Mouse (Mus musculus) CH12.LX (cell line): ENCODE measurements at regions not wholly inside any gene's neighbourhood (a gene's known extent, or its start where the extent isn't known, plus 50 kb on each side); places are given as distances from the start of the nearest gene placed in this dataset.

Experiments
- DNase-seq: peaks from one replicate; pipeline ENCODE4 v3.0.0-alpha.2; 2013; ENCODE audit errors: extremely low read depth
- H3K27ac ChIP-seq: 2 replicates; pipeline ENCODE4 v1.5.1; 2012; ENCODE audit warnings: low read depth, mild to moderate bottlenecking, control low read depth, moderate library complexity; ENCODE audit not compliant: insufficient read depth
- H3K27me3 ChIP-seq: replicated peaks from 2 replicates; pipeline ENCODE3; 2012; ENCODE audit warnings: inconsistent platforms
- H3K36me3 ChIP-seq, 2 experiments: replicated peaks in 1 of 2; 2 replicates each; pipeline versions ENCODE3 to v1.6.1; 2012; ENCODE audit warnings: inconsistent platforms in 1 of 2, low read length in 1 of 2, mild to moderate bottlenecking in 1 of 2, mixed read lengths in 1 of 2, moderate library complexity in 1 of 2; ENCODE audit not compliant: control insufficient read depth in 1 of 2, insufficient read depth in 1 of 2
- H3K4me1 ChIP-seq, 2 experiments: 2 replicates each; pipeline ENCODE4 v1.6.1; 2012; ENCODE audit warnings: inconsistent platforms in 1 of 2, moderate library complexity in 1 of 2; ENCODE audit not compliant: insufficient read depth in 2 of 2, control insufficient read depth in 1 of 2
- H3K4me2 ChIP-seq: 2 replicates; pipeline ENCODE4 v1.6.1; 2012; ENCODE audit warnings: low read depth, mild to moderate bottlenecking, control low read depth; ENCODE audit not compliant: poor library complexity, insufficient read depth, severe bottlenecking
- H3K4me3 ChIP-seq, 3 experiments: fragments of 150-350 bp in 1 of 3; sonication (generic) in 1 of 3; replicated peaks in 1 of 3; 2 replicates each; pipeline versions ENCODE3 to v1.5.1; 2011 to 2012; ENCODE audit warnings: low read depth in 2 of 3, low read length in 2 of 3, mild to moderate bottlenecking in 2 of 3, moderate library complexity in 2 of 3, control low read depth in 1 of 3, improper control_type of control experiment in 1 of 3, inconsistent platforms in 1 of 3, mixed read lengths in 1 of 3; ENCODE audit not compliant: poor library complexity in 1 of 3
- H3K79me2 ChIP-seq: replicated peaks from 2 replicates; pipeline ENCODE4 v1.6.1; 2012; ENCODE audit warnings: mild to moderate bottlenecking, moderate library complexity; ENCODE audit not compliant: control insufficient read depth, poor library complexity, insufficient read depth, severe bottlenecking; ENCODE audit errors: extremely low read depth
- H3K9ac ChIP-seq: 2 replicates; pipeline ENCODE4 v1.6.1; 2012; ENCODE audit warnings: low read depth, mild to moderate bottlenecking, control low read depth, moderate library complexity; ENCODE audit not compliant: insufficient read depth
- H3K9me3 ChIP-seq: replicated peaks from 2 replicates; pipeline ENCODE3; 2012; ENCODE audit warnings: low read length, inconsistent platforms, mixed read lengths
- BHLHE40 ChIP-seq: IDR thresholded peaks from 2 replicates; pipeline ENCODE4 v1.6.1; 2011; ENCODE audit warnings: mild to moderate bottlenecking, low read depth, low read length, improper control_type of control experiment
- CHD1 ChIP-seq: IDR thresholded peaks from 2 replicates; pipeline ENCODE4 v1.6.1; 2012; ENCODE audit warnings: low read depth, low read length, improper control_type of control experiment, inconsistent platforms
- CHD2 ChIP-seq: IDR thresholded peaks from 2 replicates; pipeline ENCODE4 v1.6.1; 2011; ENCODE audit warnings: low read length, improper control_type of control experiment
- CTCF ChIP-seq, 2 experiments: IDR thresholded peaks in 1 of 2; conservative IDR thresholded peaks in 1 of 2; 2 replicates each; pipeline ENCODE4 v1.5.1; 2011 to 2012; ENCODE audit warnings: low read depth in 2 of 2, low read length in 2 of 2, improper control_type of control experiment in 1 of 2, inconsistent platforms in 1 of 2, mild to moderate bottlenecking in 1 of 2, moderate library complexity in 1 of 2
- E2F4 ChIP-seq: IDR thresholded peaks from 2 replicates; pipeline ENCODE4 v1.6.1; 2011; ENCODE audit warnings: low read depth, low read length, improper control_type of control experiment; ENCODE audit not compliant: insufficient replicate concordance
- GABPA ChIP-seq: IDR thresholded peaks from 2 replicates; pipeline ENCODE4 v1.6.1; 2012; ENCODE audit warnings: low read depth, low read length, improper control_type of control experiment, inconsistent platforms; ENCODE audit not compliant: insufficient replicate concordance
- IRF4 ChIP-seq: IDR thresholded peaks from 2 replicates; pipeline ENCODE4 v1.6.1; 2014; ENCODE audit warnings: low read depth, mild to moderate bottlenecking, inconsistent platforms, low read length, improper control_type of control experiment
- KAT2A ChIP-seq: IDR thresholded peaks from 2 replicates; pipeline ENCODE4 v1.6.1; 2012; ENCODE audit warnings: low read length, improper control_type of control experiment, inconsistent platforms; ENCODE audit not compliant: insufficient replicate concordance
- MAFK ChIP-seq: IDR thresholded peaks from 2 replicates; pipeline ENCODE4 v1.6.1; 2011; ENCODE audit warnings: low read length, improper control_type of control experiment; ENCODE audit not compliant: insufficient replicate concordance
- MEF2A ChIP-seq: IDR thresholded peaks from 2 replicates; pipeline ENCODE4 v1.6.1; 2014; ENCODE audit warnings: low read depth, mild to moderate bottlenecking, inconsistent platforms, low read length, improper control_type of control experiment, borderline replicate concordance
- MXI1 ChIP-seq: IDR thresholded peaks from 2 replicates; pipeline ENCODE4 v1.6.1; 2011; ENCODE audit warnings: mild to moderate bottlenecking, low read depth, low read length, improper control_type of control experiment
- NRF1 ChIP-seq: IDR thresholded peaks from 2 replicates; pipeline ENCODE4 v1.6.1; 2014; ENCODE audit warnings: low read depth, mild to moderate bottlenecking, inconsistent platforms, low read length, improper control_type of control experiment, moderate library complexity
- POLR2A ChIP-seq: IDR thresholded peaks from 2 replicates; pipeline ENCODE4 v1.6.1; 2011; ENCODE audit warnings: low read depth, mild to moderate bottlenecking, improper control_type of control experiment, low read length
- RAD21 ChIP-seq: IDR thresholded peaks from 2 replicates; pipeline ENCODE4 v1.6.1; 2011; ENCODE audit warnings: low read depth, mild to moderate bottlenecking, low read length, improper control_type of control experiment, moderate library complexity
- SMC3 ChIP-seq: IDR thresholded peaks from 2 replicates; pipeline ENCODE4 v1.6.1; 2011; ENCODE audit warnings: low read depth, low read length, improper control_type of control experiment
- TBP ChIP-seq: conservative IDR thresholded peaks from 2 replicates; pipeline ENCODE4 v1.6.1; 2011; ENCODE audit warnings: low read depth, low read length, improper control_type of control experiment
- UBTF ChIP-seq: IDR thresholded peaks from 2 replicates; pipeline ENCODE4 v1.6.1; 2012; ENCODE audit warnings: low read depth, mild to moderate bottlenecking, inconsistent platforms, low read length, improper control_type of control experiment, moderate library complexity
- USF1 ChIP-seq: IDR thresholded peaks from 2 replicates; pipeline ENCODE4 v1.6.1; 2014; ENCODE audit warnings: low read depth, mild to moderate bottlenecking, inconsistent platforms, low read length, improper control_type of control experiment
- USF2 ChIP-seq: conservative IDR thresholded peaks from 2 replicates; pipeline ENCODE4 v1.6.1; 2011; ENCODE audit warnings: low read depth, low read length, improper control_type of control experiment
- ZKSCAN1 ChIP-seq: IDR thresholded peaks from 2 replicates; pipeline ENCODE4 v1.6.1; 2012; ENCODE audit warnings: low read depth, inconsistent platforms, low read length, improper control_type of control experiment, borderline replicate concordance
- dilution Hi-C: fragments of 300-500 bp; cut with MboI; formaldehyde crosslinking; loops from 2 replicates; pipeline ENCODE4 v1.14.3; 2020; ENCODE audit warnings: low sequenced_read_pairs; ENCODE audit not compliant: extremely low pct_unique_long_range_greater_than_20kb, extremely low pct_ligation_motif_present
- in situ Hi-C: fragments of 300-500 bp; cut with MboI; formaldehyde crosslinking; loops from 3 replicates; pipeline ENCODE4 v1.14.3; 2019; ENCODE audit warnings: low sequenced_read_pairs, low pct_ligation_motif_present, low pct_unique_long_range_greater_than_20kb, mixed read lengths

GRCm38 (mm10) chr10:119363616-119364015 is 90.0 kb upstream of the Grip1 start:
- Histone ChIP-seq H3K79me2 (no peaks in the 10 kb centered on the region), H3K4me2 (no peak overlapping the region), H3K9ac (no peak overlapping the region), H3K4me1 (peaks cover 0 to 4% of the 10 kb centered on the region in 2 experiments; a peak in 2 of 4 replicates), H3K27ac (no peak overlapping the region), H3K4me3 (no peak overlapping the region), H3K27me3 (no peaks in the 10 kb centered on the region), H3K9me3 (no peaks in the 10 kb centered on the region), H3K36me3 (no peaks in the 10 kb centered on the region)
- TF ChIP-seq RAD21, result peak; percentile 5
- no peak for TF ChIP-seq NRF1
- TF ChIP-seq SMC3, result peak; percentile 39
- peak; percentile 14 to 51; a peak in 2 of 4 replicates for TF ChIP-seq CTCF (conservative IDR thresholded peaks at IDR 0.05 in 1 of 2, IDR thresholded peaks at IDR 0.05 in 1 of 2; ENCODE audit: low read depth in 2 of 2, low read length in 2 of 2)
- peak; percentile 46 for DNase-seq
- dilution Hi-C loops (no loop called here), in situ Hi-C loops (no loop called here)

DNA sequence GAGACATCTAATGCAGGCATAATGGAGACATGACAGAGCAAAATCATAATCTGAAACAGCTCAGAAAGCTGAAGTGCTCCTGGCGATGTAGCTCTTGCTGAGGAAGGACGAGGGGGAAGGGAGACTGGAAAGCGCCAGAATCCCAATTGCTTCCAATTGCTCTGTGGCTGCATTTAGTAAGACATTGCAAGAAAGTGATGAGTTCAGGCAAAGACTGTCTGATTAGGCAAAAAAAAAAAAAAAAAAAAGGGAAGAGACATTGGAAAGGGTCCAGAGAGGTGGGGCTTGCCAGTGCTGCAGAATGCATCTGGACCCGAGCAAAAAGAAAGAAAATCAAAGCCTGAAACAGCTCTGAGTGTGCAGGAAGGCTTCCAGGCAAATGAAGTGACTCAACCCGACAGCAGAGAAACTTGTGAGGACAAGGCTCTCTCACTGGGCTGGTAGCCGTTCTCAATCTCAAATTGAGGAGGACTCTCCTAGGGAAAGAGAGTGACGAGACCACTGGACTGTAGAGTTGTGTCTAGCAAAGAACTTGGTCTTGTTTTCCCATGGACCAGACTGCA is 94.8 kb upstream of the Grip1 start:
- H3K9ac ChIP-seq, result no peak overlapping the region
- TF ChIP-seq CHD1 (no peak), USF2 (no peak), ZKSCAN1 (no peak), UBTF (no peak), POLR2A (no peak), MXI1 (no peak), IRF4 (no peak), CHD2 (no peak), KAT2A (no peak), USF1 (no peak), NRF1 (no peak), TBP (no peak), MAFK (no peak), GABPA (no peak), BHLHE40 (no peak), E2F4 (no peak), MEF2A (no peak)
- H3K4me2 ChIP-seq, result no peak overlapping the region
- no peak overlapping the region for H3K4me3 ChIP-seq
- H3K9me3 ChIP-seq, result no peaks in the 10 kb centered on the region
- no peaks in the 10 kb centered on the region for H3K79me2 ChIP-seq
- H3K27ac ChIP-seq, result no peak overlapping the region
- in situ Hi-C loops, result no loop called here
- H3K4me1 ChIP-seq, result no peaks in the 10 kb centered on the region
- DNase-seq, result no peak
- no peaks in the 10 kb centered on the region for H3K27me3 ChIP-seq
- no peaks in the 10 kb centered on the region for H3K36me3 ChIP-seq
- dilution Hi-C loops, result no loop called here
